Mouse (Mus musculus): ENCODE measurements around the gene Amt. TPM values are rescaled to one million over a fixed set of nuclear protein-coding genes. Genes with fewer than 3 reads are reported as not detected.
"Not testable (repeated sequence)": the region's sequence is repeated elsewhere in the genome, so short reads cannot be mapped to it uniquely, and the experiment has no call there.

Gene Amt
- 1 to 10 TPM; 4.9 to 6.6 TPM for total RNA-seq (2021)

GRCm38 (mm10) chr9:108296453-108297355 lies at the start of gene Amt:
Gene Amt (plus strand): TSS chr9:108296853.
- intact Hi-C loops (cut with DNase I) = loop anchor here (10.0 kb wide), 1 partner anchor 422 kb away; the partner anchor contains the start of gene Rbm6
- no peak for DNase-seq (ENCODE audit: low spot score)

- no peak for DNase-seq (ENCODE audit: low spot score)
- intact Hi-C loops (cut with DNase I) = loop anchor here (2.0 to 5.0 kb wide), 2 partner anchors 34 to 37 kb away; no protein-coding TSS in a partner anchor
Measured at GRCm38 (mm10) chr9:108248957-108249356, 47.7 kb upstream of the Amt start.

GRCm38 (mm10) chr9:108251877-108252276 lies 44.8 kb upstream of the Amt start:
- intact Hi-C loops (cut with DNase I) = no loop called here

GRCm38 (mm10) chr9:108252766-108253165 lies 43.9 kb upstream of the Amt start:
- DNase-seq (ENCODE audit: low spot score) = no peak
- intact Hi-C loops (cut with DNase I) = no loop called here

More at GRCm38 (mm10) chr9:108251877-108252276, 44.8 kb upstream of the Amt start:
- no peak for DNase-seq (ENCODE audit: low spot score)

- intact Hi-C loops (cut with DNase I) = no loop called here
- no peak for DNase-seq (ENCODE audit: low spot score)
Measured at GRCm38 (mm10) chr9:108260526-108260925, 36.1 kb upstream of the Amt start.

- intact Hi-C loops (cut with DNase I) = no loop called here
- DNase-seq (ENCODE audit: low spot score) = no peak
Measured at GRCm38 (mm10) chr9:108261865-108262264, 34.8 kb upstream of the Amt start.

GRCm38 (mm10) chr9:108262494-108263049 lies 34.1 kb upstream of the Amt start:
- no peak for DNase-seq (ENCODE audit: low spot score)
- intact Hi-C loops (cut with DNase I) = no loop called here

- peak; percentile 9 for DNase-seq (ENCODE audit: low spot score)
- intact Hi-C loops (cut with DNase I) = no loop called here
Measured at GRCm38 (mm10) chr9:108263131-108263681, 33.4 kb upstream of the Amt start.

- DNase-seq (ENCODE audit: low spot score) = peak; percentile 95
- intact Hi-C loops (cut with DNase I) = loop anchor here (2.0 kb wide), 1 partner anchor 17 kb away; no protein-coding TSS in a partner anchor
Measured at GRCm38 (mm10) chr9:108263690-108264190, 32.9 kb upstream of the Amt start, which contains the start of gene Dag1. Gene Dag1 (minus strand): TSS chr9:108263958.

GRCm38 (mm10) chr9:108264191-108264921 lies 32.3 kb upstream of the Amt start:
- intact Hi-C loops (cut with DNase I) = loop anchor here (2.0 kb wide), 1 partner anchor 16 kb away; no protein-coding TSS in a partner anchor
- peak; percentile 26 for DNase-seq (ENCODE audit: low spot score)

GRCm38 (mm10) chr9:108266261-108266935 lies 30.3 kb upstream of the Amt start:
- intact Hi-C loops (cut with DNase I) = no loop called here
- DNase-seq (ENCODE audit: low spot score) = no peak

GRCm38 (mm10) chr9:108267691-108268090 lies 29.0 kb upstream of the Amt start:
- intact Hi-C loops (cut with DNase I) = no loop called here
- peak; percentile 44 for DNase-seq (ENCODE audit: low spot score)

GRCm38 (mm10) chr9:108268701-108269100 lies 28.0 kb upstream of the Amt start:
- DNase-seq (ENCODE audit: low spot score) = peak; percentile 21
- intact Hi-C loops (cut with DNase I) = not testable (repeated sequence)

GRCm38 (mm10) chr9:108271941-108272340 lies 24.7 kb upstream of the Amt start:
- DNase-seq (ENCODE audit: low spot score) = no peak
- intact Hi-C loops (cut with DNase I) = no loop called here

- intact Hi-C loops (cut with DNase I) = no loop called here
- no peak for DNase-seq (ENCODE audit: low spot score)
Measured at GRCm38 (mm10) chr9:108272691-108273090, 24.0 kb upstream of the Amt start.

- intact Hi-C loops (cut with DNase I) = no loop called here
- no peak for DNase-seq (ENCODE audit: low spot score)
Measured at GRCm38 (mm10) chr9:108273485-108273884, 23.2 kb upstream of the Amt start.

- intact Hi-C loops (cut with DNase I) = no loop called here
- no peak for DNase-seq (ENCODE audit: low spot score)
Measured at GRCm38 (mm10) chr9:108274476-108275330, 21.9 kb upstream of the Amt start.

- no peak for DNase-seq (ENCODE audit: low spot score)
- intact Hi-C loops (cut with DNase I) = no loop called here
Measured at GRCm38 (mm10) chr9:108275331-108275659, 21.4 kb upstream of the Amt start.

Data from heart, postnatal 25 days (tissue).